28 mouse cellular contexts compared by ENCODE assay signal in the genomic region with DNA sequence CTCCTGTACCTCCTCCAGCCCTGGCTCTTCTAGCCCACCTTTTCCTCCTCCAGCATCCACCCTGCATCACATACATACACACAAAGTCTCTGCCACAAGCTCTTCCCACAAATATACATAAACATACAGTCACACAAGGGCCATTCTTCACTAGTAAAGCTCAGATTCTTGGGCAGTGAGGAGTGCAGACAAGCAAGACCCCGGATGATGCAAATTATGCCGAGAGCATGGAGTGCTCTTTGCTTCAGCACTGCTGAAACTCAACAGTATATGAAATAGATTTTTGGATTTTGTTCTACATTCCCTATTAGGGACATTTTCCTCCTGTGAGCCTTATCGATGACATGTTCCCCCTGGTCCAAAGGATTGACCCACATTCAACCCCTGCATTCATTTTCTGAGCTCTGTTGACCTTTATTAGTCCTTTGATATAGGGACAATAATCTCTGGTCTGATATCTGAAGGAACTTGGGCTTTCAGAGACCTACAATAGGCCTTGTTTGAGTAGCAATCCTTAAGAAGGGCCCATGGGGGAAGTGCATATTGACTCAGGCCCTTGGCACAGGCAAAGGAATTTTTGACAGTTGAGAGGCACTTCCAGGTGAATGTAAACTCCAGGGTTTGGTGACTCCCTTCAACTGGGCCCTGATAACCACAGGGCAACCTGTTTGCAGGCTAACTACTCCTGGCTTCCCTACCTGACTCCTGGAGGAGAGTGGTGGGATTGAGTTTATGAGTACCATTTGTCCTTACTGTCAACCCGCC.
A peak's percentile ranks its signal among the peaks of the same experiment; 100 is the strongest.
DNase-seq lines count a peak whose midpoint lies in the region; ATAC-seq and TF ChIP-seq lines count a peak whose summit lies in the region.
"Had no signal": no experiment of that assay in that cellular context is flagged by ENCODE, and none has a peak within 500 bp of the region (broad histone marks: within the 10 kb centered on the region; RNA-seq: fewer than 3 reads in every experiment).

No protein-coding gene starts in this region.

- peak overlapping the region; percentile 48 for H3K27ac ChIP-seq in stomach, embryonic 14.5 days (ENCODE audit: low read length)
- H3K27ac ChIP-seq: embryonic facial prominence, embryonic 13.5 days; forebrain, embryonic 12.5 days; heart, adult 2 months; hindbrain, postnatal 0 days; limb, embryonic 12.5 days; midbrain, embryonic 12.5 days; neural tube, embryonic 13.5 days had no signal

- intact Hi-C loops in left cerebral cortex, postnatal 36 days (cut with DNase I) = no loop called here

- H3K4me2 ChIP-seq in stomach, embryonic 14.5 days (replicated peaks; ENCODE audit: low read depth, low read length) = no peak overlapping the region
- H3K4me2 ChIP-seq: embryonic facial prominence, embryonic 13.5 days; forebrain, embryonic 12.5 days; heart, embryonic 12.5 days; limb, embryonic 12.5 days; liver, embryonic 11.5 days; midbrain, embryonic 12.5 days; neural tube, embryonic 13.5 days had no signal

- 68% methylated on average over 4 of the region's 4 CpGs for WGBS in lung, adult 2 months
- WGBS in stomach, embryonic 14.5 days = 64% methylated on average over 4 of the region's 4 CpGs

- ATAC-seq in stomach, embryonic 14.5 days (ENCODE audit: insufficient number of reproducible peaks, insufficient read depth, low FRiP score, low read depth) = peak; percentile 75
- ATAC-seq: forebrain, postnatal 0 days; hindbrain, postnatal 0 days; intestine, postnatal 0 days had no signal

- no peaks in the 10 kb centered on the region for H3K36me3 ChIP-seq in stomach, embryonic 14.5 days (ENCODE audit: control insufficient read depth, insufficient read depth, low read length)
- H3K36me3 ChIP-seq: embryonic facial prominence, embryonic 13.5 days; forebrain, embryonic 12.5 days; heart, embryonic 12.5 days; limb, embryonic 12.5 days; midbrain, embryonic 12.5 days; neural tube, embryonic 13.5 days had no signal

- H3K4me1 ChIP-seq in lung, adult 2 months (ENCODE audit: control insufficient read depth, insufficient read depth, low read length) = peaks cover 3% of the 10 kb centered on the region
- no peaks in the 10 kb centered on the region; the same call in 1 of the 2 replicates for H3K4me1 ChIP-seq in stomach, embryonic 14.5 days (ENCODE audit: control insufficient read depth, insufficient read depth, low read length)
- H3K4me1 ChIP-seq: limb, embryonic 12.5 days; midbrain, embryonic 12.5 days had no signal

- no peak for TF ChIP-seq POLR2A in lung, adult 2 months (IDR thresholded peaks at IDR 0.05; ENCODE audit: borderline replicate concordance, extremely low read depth, low read depth, low read length)

- TF ChIP-seq CTCF in lung, adult 2 months (IDR thresholded peaks at IDR 0.05; ENCODE audit: insufficient read depth, low read length) = no peak

- peak; percentile 83 to 90 for DNase-seq in lung, adult 18-20 months
- DNase-seq in lung, adult 2 months = peak; percentile 65
- peak; percentile 64 for DNase-seq in lung, postnatal 10 days
- DNase-seq in left cerebral cortex, postnatal 36 days (ENCODE audit: low spot score in 2 of 2) = no peak
- DNase-seq in left cerebral cortex, adult 18-20 months (ENCODE audit: low spot score in 2 of 2) = no peak
- no peak for DNase-seq in thymus, postnatal 36 days
- DNase-seq: adrenal gland, adult 2 months; B cell, adult 2 months; cerebellum, adult 9-10 months; forebrain, postnatal 0 days; heart, adult 2 months; heart, postnatal 14 days; kidney, adult 9 months; kidney, postnatal 10 days; layer of hippocampus, adult 9-11 months; right cerebral cortex, postnatal 4 days; thymus, adult 18-20 months; thymus, postnatal 4 days had no signal

- H3K9ac ChIP-seq in stomach, embryonic 14.5 days (replicated peaks; ENCODE audit: low read depth, low read length) = no peak overlapping the region
- H3K9ac ChIP-seq: embryonic facial prominence, embryonic 13.5 days; forebrain, embryonic 12.5 days; forebrain, postnatal 0 days; heart, embryonic 12.5 days; limb, embryonic 12.5 days; midbrain, embryonic 12.5 days; neural tube, embryonic 13.5 days had no signal

- H3K27me3 ChIP-seq in stomach, embryonic 14.5 days (ENCODE audit: control insufficient read depth, insufficient read depth, low read length) = no peaks in the 10 kb centered on the region
- H3K27me3 ChIP-seq: embryonic facial prominence, embryonic 13.5 days; heart, embryonic 12.5 days; limb, embryonic 12.5 days; midbrain, embryonic 12.5 days; neural tube, embryonic 13.5 days had no signal

- H3K9me3 ChIP-seq in stomach, embryonic 14.5 days (ENCODE audit: control insufficient read depth, low read depth, low read length) = no peaks in the 10 kb centered on the region
- H3K9me3 ChIP-seq: embryonic facial prominence, embryonic 13.5 days; forebrain, embryonic 12.5 days; heart, embryonic 12.5 days; limb, embryonic 12.5 days; midbrain, embryonic 12.5 days; neural tube, embryonic 13.5 days had no signal

- H3K4me3 ChIP-seq in lung, adult 2 months (replicated peaks; ENCODE audit: extremely low read depth, low read depth, low read length) = no peak overlapping the region
- no peak overlapping the region for H3K4me3 ChIP-seq in stomach, embryonic 14.5 days (ENCODE audit: low read depth, low read length)
- H3K4me3 ChIP-seq: embryonic facial prominence, embryonic 13.5 days; forebrain, embryonic 12.5 days; heart, adult 2 months; heart, embryonic 12.5 days; limb, embryonic 12.5 days; midbrain, embryonic 12.5 days; neural tube, embryonic 13.5 days had no signal

Comparison
In these comparisons a context has a peak if more than half of its experiments do, and no peak if none do; other contexts are left out.
1. DNase-seq: peak in lung, adult 18-20 months (2 of 2), lung, adult 2 months (single experiment) and lung, postnatal 10 days (single experiment); none in left cerebral cortex, postnatal 36 days (0 of 2), left cerebral cortex, adult 18-20 months (0 of 2) and thymus, postnatal 36 days (0 of 2).